Mouse (Mus musculus) frontal cortex, adult 2 months (tissue): Measurements from ENCODE around the gene Rspo3. TPM values are rescaled to one million over a fixed set of nuclear protein-coding genes. Genes with fewer than 3 reads are reported as not detected.

Source experiments
- DNase-seq, 2 experiments: peaks; one replicate each; pipeline ENCODE4 v3.0.0; 2022; ENCODE audit warnings: low spot score in 1 of 2; ENCODE audit errors: extremely low spot score in 1 of 2
- polyA plus RNA-seq: library from polyadenylated mRNA; depleted of rRNA; stranded (reverse); fragments of >200 nt; gene quantifications from 2 replicates; pipeline ENCODE4 v1.2.3, GENCODE M21; 2012; rRNA removed

Rspo3 gene
- polyA plus RNA-seq = 9.3 and 10.8 TPM in 2 replicates

DNA sequence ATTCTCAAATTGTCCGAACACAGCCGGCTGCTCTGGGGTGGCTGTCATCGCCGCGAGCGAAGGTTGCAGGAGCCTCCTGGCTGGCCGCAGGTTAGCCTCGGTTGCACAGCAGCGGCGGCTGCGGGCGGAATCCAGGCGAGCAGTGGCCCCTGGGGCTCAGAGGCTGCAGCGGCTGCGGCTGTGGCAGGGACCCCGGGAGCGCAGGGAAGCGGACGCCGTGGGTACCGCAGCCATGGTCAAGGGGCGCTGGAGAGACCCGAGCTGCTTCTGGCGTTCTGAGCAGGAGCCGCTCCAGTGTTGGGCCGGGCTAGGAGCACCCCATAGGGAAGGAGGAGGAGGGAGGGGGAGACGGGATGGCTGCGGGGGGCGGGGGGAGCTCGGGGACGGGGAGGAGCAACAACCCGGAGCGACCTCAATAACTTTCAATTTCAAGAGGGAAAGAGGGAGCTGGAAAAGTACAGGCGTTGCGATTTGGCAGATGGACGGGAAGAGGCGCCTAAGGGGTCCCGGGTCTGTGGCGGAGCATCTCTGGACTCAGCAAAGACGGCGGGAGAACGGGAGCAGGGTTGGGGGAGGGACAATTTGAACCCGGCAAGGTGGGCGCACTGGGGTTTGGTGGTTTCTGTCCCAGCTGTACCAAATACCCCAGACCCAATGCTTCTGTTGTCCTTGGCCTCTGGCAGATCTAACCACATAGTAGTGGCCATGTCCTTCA lies at the start of gene Rspo3:
Gene Rspo3, minus strand, starts transcription at position 322 of the 715 bp plus-strand sequence.
- DNase-seq = peak in 1 of 2 experiments; percentile 24

GRCm38 (mm10) chr10:29581940-29582339 lies 46.3 kb upstream of the Rspo3 start:
- DNase-seq = no peak

- no peak for DNase-seq
Observed at GRCm38 (mm10) chr10:29581476-29581875, 45.8 kb upstream of the Rspo3 start.

- DNase-seq = no peak
Observed at GRCm38 (mm10) chr10:29555983-29556382, 20.3 kb upstream of the Rspo3 start.

DNA sequence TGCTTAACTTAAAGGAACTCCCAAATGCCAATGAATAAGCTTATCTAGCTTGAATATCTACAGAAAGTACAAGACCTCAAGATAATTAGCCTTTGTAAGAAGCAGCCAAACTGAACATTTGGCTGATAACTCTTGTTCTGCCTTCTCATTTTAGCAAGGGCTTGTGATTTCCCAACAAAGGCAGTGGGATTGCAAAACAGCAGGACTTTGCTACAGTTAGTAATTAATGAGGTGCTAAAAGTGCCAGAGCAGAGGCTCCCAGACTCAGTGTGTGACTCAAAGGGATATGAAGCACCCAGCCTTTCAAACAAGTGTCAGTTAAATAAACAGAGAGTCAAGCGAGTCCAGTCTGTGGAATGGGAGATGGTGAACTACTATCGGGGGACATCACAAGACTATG lies 18.7 kb upstream of the Rspo3 start:
- DNase-seq = no peak

DNA sequence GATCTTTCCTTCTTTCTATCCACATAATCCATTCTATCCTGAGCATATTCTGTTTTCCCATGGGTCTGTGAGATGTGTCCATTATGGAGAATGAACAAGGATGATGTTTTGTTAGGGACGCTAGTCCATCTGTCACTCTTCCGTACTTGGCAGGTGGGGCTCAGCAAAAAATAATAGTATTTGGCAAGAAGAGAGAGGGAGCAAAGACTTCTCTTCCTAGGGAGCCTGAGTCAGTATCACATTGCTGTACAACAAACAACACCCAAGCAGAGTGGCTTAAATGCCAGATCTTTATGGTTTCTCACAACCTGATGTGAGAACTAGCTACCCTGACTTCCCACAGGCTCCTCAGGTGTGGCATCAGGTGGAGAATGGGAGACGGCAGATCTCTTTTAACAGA lies 7.3 kb upstream of the Rspo3 start:
- no peak for DNase-seq

GRCm38 (mm10) chr10:29539516-29539915 lies 3.8 kb upstream of the Rspo3 start:
- DNase-seq = peak; percentile 46 to 67

DNA sequence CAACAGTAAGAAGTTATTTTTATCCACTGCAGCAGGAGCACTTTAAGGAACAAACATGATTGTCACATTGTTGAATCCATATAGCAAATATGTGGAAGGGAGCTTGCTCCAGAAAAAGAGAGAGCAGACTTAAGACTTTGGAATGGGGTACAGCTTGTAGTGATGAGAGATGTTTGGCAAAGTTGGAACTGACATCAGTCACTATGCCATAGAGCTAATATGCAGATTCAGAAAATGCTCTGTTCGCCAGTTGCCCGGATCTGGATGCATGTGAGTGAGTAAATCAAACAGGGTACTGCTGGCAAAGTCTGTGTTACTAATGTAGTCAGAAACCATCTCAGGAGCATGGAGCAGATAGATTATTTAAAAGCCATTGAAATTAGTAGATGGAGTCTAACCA lies 3.1 kb upstream of the Rspo3 start:
- DNase-seq = peak in 1 of 2 experiments; percentile 13

DNA sequence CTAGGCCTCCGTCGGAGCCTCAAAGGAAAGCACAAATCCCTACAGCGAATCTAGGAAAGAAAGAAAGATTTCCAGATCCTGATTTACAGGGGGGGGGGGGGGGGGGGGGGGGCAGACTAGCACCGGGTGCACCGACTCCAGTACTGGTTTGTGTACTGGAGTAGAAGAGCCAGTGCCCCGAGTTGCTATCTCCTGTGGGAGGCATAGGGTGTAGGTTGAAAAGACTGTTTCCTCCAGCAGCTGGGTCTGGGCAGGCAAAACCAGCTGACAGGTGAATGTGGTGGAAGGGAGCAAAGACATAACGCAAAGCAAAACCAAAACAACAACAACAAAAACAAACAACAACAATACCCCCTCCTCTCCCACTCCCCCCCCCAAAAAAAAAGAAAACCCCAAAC lies 838 bp downstream of the Rspo3 start:
- DNase-seq = no peak

GRCm38 (mm10) chr10:29533846-29534829 lies 1.5 kb downstream of the Rspo3 start:
- peak in 1 of 2 experiments; percentile 49 for DNase-seq

DNA sequence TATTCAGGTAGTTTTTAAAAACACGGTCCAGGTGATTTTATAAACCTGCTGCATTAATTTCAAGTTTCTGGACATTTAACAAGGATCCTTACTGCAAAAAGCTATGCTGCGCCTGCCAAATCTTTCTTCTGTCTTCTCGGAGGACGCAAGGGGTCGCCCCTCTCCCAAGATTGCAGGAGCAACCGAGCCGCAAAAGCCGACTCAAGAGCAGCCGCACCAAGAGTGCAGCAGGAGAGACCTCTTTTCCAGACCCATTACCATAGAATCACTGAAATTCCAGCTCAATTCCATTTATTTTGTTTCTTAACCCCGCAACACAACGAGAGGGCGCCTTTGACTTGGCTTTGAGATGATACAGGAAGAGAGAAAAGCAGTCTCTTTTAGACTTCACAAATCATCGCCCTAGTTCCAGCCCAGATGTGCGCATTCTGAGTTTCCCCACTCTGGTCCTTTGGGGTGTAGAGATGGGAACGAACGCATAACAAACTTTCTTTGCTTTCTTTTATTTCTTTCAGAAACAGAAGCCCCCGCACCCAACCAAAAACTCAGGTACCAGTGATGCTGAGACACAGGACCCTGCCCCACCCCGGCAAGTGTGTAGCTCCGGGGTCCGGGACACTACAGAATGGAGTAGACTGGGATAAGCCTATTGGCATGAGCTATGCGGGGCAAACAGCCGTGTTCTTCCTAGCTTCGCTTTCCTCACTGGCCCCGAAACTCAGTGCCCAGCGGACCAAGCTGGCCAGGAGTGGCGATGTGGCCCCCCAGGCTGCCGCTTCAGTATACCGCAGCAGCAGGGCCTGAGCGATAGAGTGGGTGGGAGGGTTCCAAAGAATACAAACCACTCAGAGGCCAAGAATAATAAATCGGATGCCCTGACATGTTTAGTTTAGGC lies 2.6 kb downstream of the Rspo3 start:
- peak; percentile 44 to 92 for DNase-seq

DNA sequence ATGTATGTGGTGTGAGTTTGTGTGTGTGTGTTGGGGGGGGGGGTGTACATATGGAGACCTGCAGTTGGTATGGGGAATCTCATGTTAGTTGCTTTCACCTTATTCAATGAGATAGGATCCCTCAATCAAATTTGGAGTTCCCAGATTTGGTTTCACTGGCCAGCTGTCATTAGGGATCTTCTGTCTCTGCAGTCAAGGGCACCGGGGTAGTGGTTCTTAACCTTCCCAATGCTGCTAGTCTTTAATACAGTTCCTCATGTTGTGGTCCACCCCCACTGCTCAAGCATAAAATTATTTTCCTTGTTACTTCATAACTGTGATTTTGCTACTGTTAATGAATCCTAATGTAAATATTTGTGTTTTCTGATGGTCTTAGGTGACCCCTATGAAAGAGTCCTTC lies 22.1 kb downstream of the Rspo3 start:
- no peak for DNase-seq

DNA sequence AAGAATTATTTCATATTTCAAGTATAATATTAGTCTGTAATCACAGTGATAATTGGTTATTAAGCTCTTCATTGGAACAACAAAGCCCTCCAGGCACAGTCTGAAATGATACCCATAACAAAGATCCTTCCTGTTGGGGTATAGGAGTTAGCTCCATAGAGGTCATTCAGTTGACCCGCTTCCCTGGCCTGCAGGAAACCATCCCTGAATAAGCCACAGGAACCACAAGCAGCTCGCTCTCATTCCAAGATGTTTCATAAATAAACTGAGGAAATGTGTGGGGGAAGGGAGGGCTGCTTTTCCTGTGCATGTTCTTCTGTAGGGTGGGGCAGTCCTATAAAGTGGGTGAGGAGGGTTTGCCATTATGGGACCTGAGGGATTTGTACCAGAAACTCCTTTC lies 27.5 kb downstream of the Rspo3 start:
- no peak for DNase-seq

DNA sequence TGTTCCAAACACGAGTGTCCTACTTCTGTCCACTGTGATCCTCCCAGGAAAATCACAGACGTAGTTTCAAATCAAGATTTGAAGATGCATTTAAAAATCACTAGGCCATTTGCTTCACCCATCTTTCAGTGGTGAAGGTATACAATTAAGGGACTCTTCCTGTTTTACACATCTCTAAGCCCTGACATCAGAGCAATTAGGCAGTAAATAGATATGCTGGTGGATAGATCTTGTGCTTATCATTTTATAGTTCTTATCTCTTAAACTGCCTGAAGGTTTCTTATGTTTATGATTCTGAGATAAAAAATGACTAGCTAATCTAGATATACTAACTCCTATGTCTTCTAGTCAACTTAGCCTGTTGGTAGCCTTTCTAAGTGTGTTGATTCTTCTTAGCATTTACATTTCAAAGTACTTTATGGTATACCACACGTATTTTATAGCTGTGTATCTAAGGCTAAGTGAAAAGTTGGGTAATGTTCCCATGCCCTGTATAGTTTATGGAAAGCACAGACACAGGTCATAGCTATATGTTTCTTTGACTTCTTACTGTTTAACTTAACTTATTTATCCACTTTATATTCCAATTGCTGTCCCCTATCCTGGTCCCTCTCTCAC lies 38.4 kb downstream of the Rspo3 start:
- DNase-seq = no peak

DNA sequence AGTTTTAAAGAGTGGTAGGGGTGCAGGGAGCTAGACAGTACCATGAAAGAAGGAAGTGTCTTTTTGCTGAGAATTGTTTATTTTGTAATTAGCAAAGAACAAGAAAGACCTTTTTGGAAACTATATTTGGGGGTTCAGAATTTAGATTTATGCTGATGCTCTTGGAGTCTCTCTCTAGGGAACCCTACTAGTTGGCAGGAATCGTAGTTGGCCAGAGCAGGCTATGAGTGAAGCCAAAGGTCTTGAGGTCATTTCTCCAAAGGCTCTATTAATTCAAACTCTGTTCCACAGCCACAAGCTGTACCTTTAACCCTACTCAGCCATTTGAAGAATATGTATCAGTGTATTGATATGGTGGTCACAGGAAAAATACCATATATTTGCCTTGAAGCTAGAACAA lies 41.7 kb downstream of the Rspo3 start:
- DNase-seq = peak in 1 of 2 experiments; percentile 8

- no peak for DNase-seq
Observed at GRCm38 (mm10) chr10:29480945-29481344, 54.7 kb downstream of the Rspo3 start.

GRCm38 (mm10) chr10:29479401-29479800 lies 56.3 kb downstream of the Rspo3 start:
- no peak for DNase-seq

- DNase-seq = no peak
Observed at GRCm38 (mm10) chr10:29470454-29470853, 65.2 kb downstream of the Rspo3 start.

DNA sequence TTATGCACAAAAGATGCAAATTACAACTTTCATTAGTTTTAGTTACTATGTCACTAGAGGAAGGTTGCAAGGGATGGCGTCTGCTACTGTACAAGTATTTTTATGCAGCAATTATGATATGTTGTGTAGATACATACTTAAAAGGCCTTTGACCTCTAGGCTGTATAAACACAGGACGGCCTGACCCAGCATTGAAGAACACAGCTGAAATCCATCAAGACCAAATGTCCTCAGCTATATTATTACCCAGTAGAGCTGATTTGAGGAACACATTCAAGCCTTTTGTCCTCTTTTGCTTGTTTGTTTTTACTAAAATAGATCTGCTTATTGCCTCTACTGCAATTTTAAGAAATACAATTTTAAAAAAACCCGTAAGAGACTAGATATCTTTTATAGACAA lies 75.6 kb downstream of the Rspo3 start:
- DNase-seq = no peak

GRCm38 (mm10) chr10:29459632-29460031 lies 76.0 kb downstream of the Rspo3 start:
- DNase-seq = peak in 1 of 2 experiments; percentile 8
